Mouse (Mus musculus) heart, embryonic 13.5 days (tissue): ENCODE results near the gene Brinp1. TPM values are rescaled to one million over a fixed set of nuclear protein-coding genes. Genes with fewer than 3 reads are reported as not detected.
A peak's percentile ranks its signal among the peaks of the same experiment; 100 is the strongest.

Experiments used
- ATAC-seq: fragments of 200-750 bp; cut with Nextera tagmentation; 2 replicates; pipeline ENCODE4 v1.8.0; 2017; ENCODE audit warnings: moderate TSS enrichment; ENCODE audit not compliant: insufficient number of reproducible peaks, low FRiP score, low TSS enrichment; ENCODE audit errors: extremely low read depth
- H3K27ac ChIP-seq: fragments of 300-500 bp; sonication (generic); replicated peaks from 2 replicates; pipeline ENCODE4 v1.5.1; 2015; ENCODE audit warnings: moderate library complexity, mild to moderate bottlenecking, inconsistent platforms
- H3K27me3 ChIP-seq: fragments of 300-500 bp; sonication (generic); replicated peaks from 2 replicates; pipeline ENCODE4 v1.6.1; 2015; ENCODE audit warnings: mild to moderate bottlenecking, inconsistent platforms
- H3K36me3 ChIP-seq: fragments of 300-500 bp; sonication (generic); 2 replicates; pipeline ENCODE4 v1.6.1; 2015; ENCODE audit warnings: mild to moderate bottlenecking, inconsistent platforms
- H3K4me1 ChIP-seq: fragments of 300-500 bp; sonication (generic); 2 replicates; pipeline ENCODE4 v1.6.1; 2015; ENCODE audit warnings: inconsistent platforms
- H3K4me2 ChIP-seq: fragments of 300-500 bp; sonication (generic); 2 replicates; pipeline ENCODE4 v1.6.1; 2015; ENCODE audit warnings: inconsistent platforms, mild to moderate bottlenecking, moderate library complexity
- H3K4me3 ChIP-seq: fragments of 300-500 bp; sonication (generic); 2 replicates; pipeline ENCODE4 v1.5.1; 2015; ENCODE audit warnings: moderate library complexity, mild to moderate bottlenecking, inconsistent platforms
- H3K9ac ChIP-seq: fragments of 300-500 bp; sonication (generic); 2 replicates; pipeline ENCODE4 v1.6.1; 2015; ENCODE audit warnings: inconsistent platforms, mild to moderate bottlenecking, moderate library complexity
- H3K9me3 ChIP-seq: fragments of 300-500 bp; sonication (generic); 2 replicates; pipeline ENCODE4 v1.6.1; 2016; ENCODE audit warnings: inconsistent platforms
- WGBS: fragments of 180-500 bp; shearing (Covaris S2); methylation state at CpG from one replicate; pipeline ENCODE4 v1.1.7; 2015; ENCODE audit warnings: mixed read lengths; 5-methylcytosine and 5-hydroxymethylcytosine counted together
- polyA plus RNA-seq: library from polyadenylated mRNA; unstranded; fragments of >200 nt; fragmentation: Nextera tagmentation; extraction: Ambion mirVana; gene quantifications from 2 replicates; pipeline ENCODE4 v1.2.1, GENCODE M21; 2015

Brinp1 gene
- 3.3 and 4.3 TPM in 2 replicates for polyA plus RNA-seq

DNA sequence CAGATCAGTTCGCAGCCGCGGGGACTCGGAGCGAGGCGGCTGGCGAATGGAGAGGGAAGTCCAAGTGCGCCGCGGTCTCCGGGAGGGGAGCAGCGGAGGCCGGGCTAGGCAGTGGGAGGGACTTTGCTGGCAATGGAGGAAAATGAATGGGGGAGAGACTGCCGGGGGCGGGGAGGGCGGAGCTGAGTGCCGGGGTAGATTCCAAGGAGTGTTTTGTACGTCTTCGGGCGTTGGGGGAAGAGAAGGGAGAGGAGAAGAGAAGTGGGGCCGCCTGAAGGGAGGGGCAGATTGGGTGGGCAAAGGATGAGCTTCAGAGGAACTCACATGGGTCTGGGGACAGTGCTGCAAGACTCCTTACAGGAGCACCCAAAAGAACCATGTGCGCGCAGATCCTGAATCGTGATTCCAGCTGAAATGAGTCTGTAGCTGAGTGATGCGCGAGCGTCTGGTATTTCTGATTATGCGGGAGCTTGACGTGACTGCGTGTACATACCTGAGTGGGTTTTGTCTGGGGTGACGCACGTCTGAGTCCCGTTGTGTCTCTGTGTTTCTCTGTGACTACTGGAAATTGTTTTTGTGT, at the start of gene Brinp1:
Gene Brinp1 (minus strand): TSS at position 76 of the 580 bp plus-strand sequence.
- H3K4me3 ChIP-seq = peak within 1 kb of the TSS; percentile 61
- H3K9ac ChIP-seq = peak within 1 kb of the TSS; percentile 65
- H3K4me1 ChIP-seq = peaks cover 9% of the 10 kb centered on the region; the same call in 1 of the 2 replicates
- WGBS = 2% methylated on average over 33 of the region's 33 CpGs
- H3K27me3 ChIP-seq = peaks cover 39% of the 10 kb centered on the region
- no peak within 1 kb of the TSS for H3K27ac ChIP-seq
- peak within 1 kb of the TSS; percentile 86 for H3K4me2 ChIP-seq
- H3K9me3 ChIP-seq = no peaks in the 10 kb centered on the region
- H3K36me3 ChIP-seq = no peaks in the 10 kb centered on the region
- ATAC-seq = no peak

DNA sequence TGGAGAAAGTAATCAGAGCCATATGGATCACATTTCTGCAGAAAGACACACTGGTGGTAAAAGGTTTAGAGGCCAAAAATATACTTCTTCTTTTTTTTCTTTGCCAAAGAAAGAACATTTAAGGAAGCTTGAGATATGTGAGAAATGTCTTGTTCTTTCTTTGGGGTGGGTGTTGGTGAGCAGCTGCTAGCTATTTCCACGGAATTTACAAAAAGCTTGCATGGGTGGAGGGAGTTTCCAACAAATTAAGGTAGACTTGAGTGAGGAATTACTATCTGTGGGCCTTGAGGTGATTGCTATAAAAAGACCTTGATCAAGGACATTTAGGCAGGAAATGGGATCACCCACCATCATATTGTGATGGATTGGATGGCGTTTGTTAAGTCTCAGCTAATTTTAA, 3.1 kb upstream of the Brinp1 start:
- Histone ChIP-seq H3K36me3 (no peaks in the 10 kb centered on the region), H3K4me2 (no peak overlapping the region), H3K27me3 (peaks cover 30% of the 10 kb centered on the region), H3K4me3 (no peak overlapping the region), H3K9me3 (no peaks in the 10 kb centered on the region), H3K9ac (no peak overlapping the region), H3K27ac (no peak overlapping the region), H3K4me1 (peaks cover 9% of the 10 kb centered on the region; the same call in 1 of the 2 replicates)
- WGBS = 55% methylated on average over 2 of the region's 2 CpGs
- no peak for ATAC-seq

DNA sequence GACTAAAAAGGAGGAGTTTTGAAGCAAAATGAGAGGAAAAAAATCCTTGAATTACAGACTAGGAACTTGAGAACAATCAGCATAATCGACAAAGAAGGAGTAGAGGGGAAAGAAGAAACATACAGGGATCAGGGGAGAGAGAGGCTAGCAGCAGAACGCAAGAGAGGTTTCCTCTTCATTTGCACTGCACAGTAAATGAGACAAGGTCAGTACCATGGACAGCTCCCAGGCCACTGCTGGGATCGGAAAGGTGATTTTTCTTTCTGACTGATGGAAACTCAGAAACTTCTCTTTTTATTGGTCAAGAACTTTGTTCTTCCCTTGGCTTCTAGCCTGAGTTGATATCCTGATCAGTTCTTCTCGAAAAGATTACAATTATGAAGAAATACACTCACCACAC, 1.4 kb upstream of the Brinp1 start:
- Histone ChIP-seq H3K27me3 (peaks cover 39% of the 10 kb centered on the region), H3K4me3 (no peak overlapping the region), H3K36me3 (no peaks in the 10 kb centered on the region), H3K4me1 (peaks cover 9% of the 10 kb centered on the region; the same call in 1 of the 2 replicates), H3K27ac (no peak overlapping the region), H3K9me3 (no peaks in the 10 kb centered on the region), H3K4me2 (no peak overlapping the region), H3K9ac (no peak overlapping the region)
- WGBS = 4% methylated on average over 4 of the region's 4 CpGs
- ATAC-seq = no peak

DNA sequence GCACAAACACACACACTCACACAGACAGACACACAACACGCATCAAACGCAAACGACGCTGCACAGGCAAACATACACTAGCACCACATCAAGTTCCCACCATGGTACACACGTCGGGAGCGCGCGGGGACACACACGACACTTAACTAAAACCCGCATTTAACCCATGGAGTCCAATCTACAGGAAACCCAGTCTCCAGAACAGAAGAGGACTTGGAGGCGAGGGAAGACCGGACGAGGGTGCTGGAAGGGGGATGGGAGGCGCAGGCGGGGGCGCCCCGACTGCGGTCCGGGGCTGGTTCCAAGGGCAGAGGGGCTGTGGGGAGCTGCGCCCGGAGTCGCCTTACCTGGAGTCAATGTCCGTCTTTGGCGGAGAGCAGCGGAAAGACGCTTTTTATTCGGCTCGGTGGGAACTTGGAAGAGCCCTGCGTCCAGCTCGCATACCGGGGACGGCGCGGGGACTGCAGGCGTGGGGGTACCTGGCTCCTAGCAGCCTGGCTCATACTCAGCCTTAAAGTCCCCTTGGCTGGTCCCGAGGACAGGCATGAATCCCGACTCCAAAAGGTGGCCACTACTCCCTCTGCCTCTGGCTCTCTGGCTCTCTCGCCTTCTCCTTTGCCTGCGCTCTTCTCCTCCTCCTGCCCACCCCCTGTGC, 403 bp downstream of the Brinp1 start:
- peak overlapping the region; percentile 86 for H3K4me2 ChIP-seq
- H3K27ac ChIP-seq = no peak overlapping the region
- peaks cover 9% of the 10 kb centered on the region; the same call in 1 of the 2 replicates for H3K4me1 ChIP-seq
- ATAC-seq = no peak
- H3K27me3 ChIP-seq = peaks cover 39% of the 10 kb centered on the region
- H3K9ac ChIP-seq = peak overlapping the region; percentile 65
- no peaks in the 10 kb centered on the region for H3K9me3 ChIP-seq
- peak overlapping the region; percentile 61 for H3K4me3 ChIP-seq
- no peaks in the 10 kb centered on the region for H3K36me3 ChIP-seq
- WGBS = under 1% methylated on average over 40 of the region's 40 CpGs

DNA sequence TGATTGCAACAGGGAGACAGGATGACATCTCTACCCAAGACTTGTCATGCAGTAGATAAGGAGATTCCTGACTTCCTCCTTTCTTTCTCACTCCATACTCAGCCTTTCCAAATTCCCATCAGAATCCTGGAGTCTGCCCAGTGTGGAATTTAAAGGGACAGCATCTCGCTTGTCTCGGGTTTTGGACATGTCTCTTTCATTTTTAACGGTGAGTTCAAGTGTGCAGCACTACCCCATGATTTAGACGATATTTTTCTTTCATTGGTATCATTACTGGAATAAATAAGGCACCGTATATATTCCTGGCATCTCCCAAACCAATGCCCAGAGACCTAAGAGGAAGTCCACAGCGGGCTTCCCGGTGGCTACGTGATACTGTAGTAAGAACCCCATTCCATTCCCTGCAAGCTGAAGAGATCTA, 1.1 kb downstream of the Brinp1 start:
- Histone ChIP-seq H3K9ac (no peak overlapping the region; the same call in 1 of the 2 replicates), H3K9me3 (no peaks in the 10 kb centered on the region), H3K4me2 (peak overlapping the region; percentile 86), H3K27ac (no peak overlapping the region), H3K4me1 (peaks cover 9% of the 10 kb centered on the region; the same call in 1 of the 2 replicates), H3K27me3 (peaks cover 39% of the 10 kb centered on the region), H3K4me3 (peak overlapping the region; percentile 61), H3K36me3 (no peaks in the 10 kb centered on the region)
- WGBS = 12% methylated on average over 8 of the region's 8 CpGs
- ATAC-seq = no peak

DNA sequence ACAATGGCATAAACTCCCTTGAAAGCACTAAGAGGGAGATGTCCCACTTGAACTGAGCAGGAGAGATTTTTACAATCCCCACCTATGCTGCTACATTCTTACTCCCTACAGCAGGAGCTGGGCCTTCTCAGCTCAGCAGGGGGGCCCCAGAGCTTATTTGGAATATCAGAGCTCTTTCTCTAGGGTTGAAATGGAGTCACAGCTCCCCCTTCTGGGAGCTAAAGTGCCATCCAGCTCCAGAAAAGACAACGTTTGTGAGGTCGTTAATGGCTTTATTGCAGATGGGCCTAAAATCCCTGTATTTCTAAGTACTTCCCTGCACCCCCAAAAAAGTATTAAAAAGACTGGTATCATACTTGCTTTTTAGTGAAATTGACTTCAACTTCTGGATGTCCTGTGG, 3.6 kb downstream of the Brinp1 start:
- no peak overlapping the region for H3K4me2 ChIP-seq
- no peak for ATAC-seq
- WGBS = 2% methylated on average over 2 of the region's 2 CpGs
- H3K36me3 ChIP-seq = no peaks in the 10 kb centered on the region
- H3K9ac ChIP-seq = no peak overlapping the region
- peaks cover 39% of the 10 kb centered on the region for H3K27me3 ChIP-seq
- peaks cover 9% of the 10 kb centered on the region; the same call in 1 of the 2 replicates for H3K4me1 ChIP-seq
- no peak overlapping the region for H3K4me3 ChIP-seq
- no peak overlapping the region for H3K27ac ChIP-seq
- no peaks in the 10 kb centered on the region for H3K9me3 ChIP-seq

DNA sequence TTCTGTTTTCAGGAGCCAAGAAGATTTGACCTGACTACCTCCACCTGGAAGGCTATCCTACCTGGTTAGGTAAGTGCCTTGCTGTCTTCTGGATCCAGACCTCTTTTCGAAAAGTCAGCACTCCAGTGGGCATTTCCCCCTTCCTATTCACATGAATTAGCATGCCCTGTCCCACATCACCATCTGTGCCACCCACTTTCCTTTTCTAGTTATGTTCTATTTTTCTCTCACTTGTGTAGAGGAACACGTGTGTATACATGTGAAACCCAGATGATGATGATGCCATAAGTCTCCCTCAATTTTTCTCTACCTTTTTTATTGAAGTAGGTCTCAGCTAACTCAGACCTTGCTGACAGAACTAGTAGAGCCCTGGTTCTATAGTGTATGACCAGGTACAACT, 11.3 kb downstream of the Brinp1 start:
- Histone ChIP-seq H3K4me3 (no peak overlapping the region), H3K9ac (no peak overlapping the region), H3K4me1 (no peaks in the 10 kb centered on the region), H3K27ac (no peak overlapping the region), H3K27me3 (no peaks in the 10 kb centered on the region), H3K9me3 (no peaks in the 10 kb centered on the region), H3K4me2 (no peak overlapping the region), H3K36me3 (no peaks in the 10 kb centered on the region)
- WGBS = 76% methylated on average over 2 of the region's 2 CpGs
- no peak for ATAC-seq

DNA sequence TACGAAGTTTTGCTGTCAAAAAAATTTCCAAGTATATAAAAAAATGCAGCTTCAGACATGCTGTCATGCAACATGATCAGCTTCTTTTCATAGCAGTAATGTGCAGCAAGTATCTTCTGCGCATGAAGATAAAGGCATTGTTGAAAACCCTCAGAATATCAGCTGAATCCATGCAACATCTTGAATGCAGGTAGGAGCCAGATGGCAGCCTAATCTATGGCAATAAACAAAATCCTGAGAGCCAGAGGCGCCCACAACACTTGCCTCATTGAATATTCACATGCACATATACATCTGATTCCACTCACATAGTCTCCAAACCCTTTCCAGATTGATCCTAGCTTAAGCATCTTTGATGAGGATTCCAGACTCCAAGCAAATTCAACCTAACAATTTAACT, 24.2 kb downstream of the Brinp1 start:
- 63% methylated on average over 3 of the region's 3 CpGs for WGBS
- Histone ChIP-seq H3K4me2 (no peak overlapping the region), H3K27me3 (no peaks in the 10 kb centered on the region), H3K4me1 (no peaks in the 10 kb centered on the region), H3K36me3 (no peaks in the 10 kb centered on the region), H3K9ac (no peak overlapping the region), H3K9me3 (no peaks in the 10 kb centered on the region), H3K27ac (no peak overlapping the region), H3K4me3 (no peak overlapping the region)
- ATAC-seq = no peak

DNA sequence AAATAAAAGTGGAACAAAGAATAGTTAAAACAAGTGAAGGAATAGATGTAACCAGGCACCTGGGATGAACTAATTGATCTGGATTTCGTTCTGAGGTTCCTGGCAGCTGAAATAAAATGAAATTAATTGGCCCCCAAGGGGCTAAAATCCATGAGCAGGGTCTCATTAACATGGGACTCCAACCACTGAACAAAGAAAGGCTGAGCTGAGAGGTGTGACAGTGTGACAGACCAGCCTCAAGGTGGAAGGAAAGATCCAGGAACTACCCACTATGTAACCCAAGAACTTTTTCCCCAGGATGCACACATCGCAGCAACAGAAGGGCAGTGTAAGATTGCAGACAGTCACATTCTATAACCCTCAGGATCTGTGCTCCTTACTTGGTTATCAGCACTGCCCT, 28.1 kb downstream of the Brinp1 start:
- 77% methylated on average over 2 of the region's 2 CpGs for WGBS
- Histone ChIP-seq H3K4me2 (no peak overlapping the region), H3K4me3 (no peak overlapping the region), H3K4me1 (no peaks in the 10 kb centered on the region), H3K9ac (no peak overlapping the region), H3K27me3 (no peaks in the 10 kb centered on the region), H3K36me3 (no peaks in the 10 kb centered on the region), H3K27ac (no peak overlapping the region), H3K9me3 (no peaks in the 10 kb centered on the region)
- ATAC-seq = no peak

DNA sequence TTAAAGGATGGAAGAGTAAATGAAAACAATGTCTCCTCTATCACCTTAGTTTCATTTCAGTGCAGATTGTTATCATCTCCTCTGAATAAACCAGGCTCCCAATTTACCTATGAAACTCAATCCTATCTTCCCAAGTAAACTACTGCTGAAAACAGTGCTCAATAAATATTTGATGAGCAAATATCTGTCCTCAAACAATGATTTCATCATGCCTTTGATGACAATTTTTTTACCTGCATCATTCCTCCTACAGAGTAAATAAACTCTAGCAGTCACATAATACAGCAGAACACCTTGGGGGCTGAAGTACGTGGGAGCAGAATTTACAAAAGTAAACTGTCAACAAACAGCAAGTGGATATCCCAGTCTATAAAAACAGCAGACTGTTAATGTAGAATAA, 31.3 kb downstream of the Brinp1 start:
- Histone ChIP-seq H3K9ac (no peak overlapping the region), H3K27ac (no peak overlapping the region), H3K9me3 (no peaks in the 10 kb centered on the region), H3K4me1 (no peaks in the 10 kb centered on the region), H3K36me3 (no peaks in the 10 kb centered on the region), H3K27me3 (no peaks in the 10 kb centered on the region), H3K4me2 (no peak overlapping the region), H3K4me3 (no peak overlapping the region)
- 61% methylated on average over 1 of the region's 1 CpGs for WGBS
- no peak for ATAC-seq

DNA sequence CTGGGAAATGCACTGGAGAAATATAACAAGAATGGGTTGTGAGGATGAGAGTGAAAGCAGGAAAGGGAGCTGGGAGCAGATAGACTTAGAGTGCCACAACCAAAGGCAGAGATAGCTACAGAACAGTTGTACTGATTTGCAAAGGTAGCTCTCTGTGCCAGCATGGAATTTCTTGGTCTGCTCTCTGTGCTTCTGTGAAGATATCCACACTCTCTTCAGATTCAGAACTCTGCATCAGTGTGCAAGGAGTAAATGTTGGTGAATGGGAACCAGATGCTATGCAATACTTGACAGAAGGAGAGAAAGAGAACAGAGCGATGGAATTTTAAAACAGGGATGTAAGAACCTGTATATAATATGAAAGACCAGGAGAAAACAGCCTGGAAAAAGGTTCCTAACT, 31.7 kb downstream of the Brinp1 start:
- no peaks in the 10 kb centered on the region for H3K27me3 ChIP-seq
- no peak overlapping the region for H3K27ac ChIP-seq
- H3K36me3 ChIP-seq = no peaks in the 10 kb centered on the region
- no peak overlapping the region for H3K9ac ChIP-seq
- 84% methylated on average over 1 of the region's 1 CpGs for WGBS
- H3K4me2 ChIP-seq = no peak overlapping the region
- H3K9me3 ChIP-seq = no peaks in the 10 kb centered on the region
- H3K4me1 ChIP-seq = no peaks in the 10 kb centered on the region
- no peak for ATAC-seq
- H3K4me3 ChIP-seq = no peak overlapping the region

DNA sequence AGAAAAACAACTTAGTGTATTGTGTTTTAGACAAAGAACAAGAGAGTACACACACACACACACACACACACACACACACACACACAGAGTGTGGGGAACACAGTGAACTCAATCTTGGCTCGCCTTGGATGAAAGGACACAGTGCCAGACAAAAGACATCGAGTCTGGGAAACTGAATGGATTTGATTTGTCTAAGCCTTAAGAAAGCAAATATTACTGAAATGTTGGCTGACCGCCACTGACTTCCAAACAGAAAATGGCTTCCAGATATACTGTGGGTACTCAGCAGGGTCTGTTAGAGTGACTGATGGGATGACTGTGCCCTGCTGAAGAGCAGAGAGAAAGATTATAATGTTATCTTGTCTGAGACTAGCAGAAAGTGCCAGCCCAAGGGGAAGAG, 34.1 kb downstream of the Brinp1 start:
- no peak overlapping the region for H3K4me2 ChIP-seq
- no peaks in the 10 kb centered on the region for H3K9me3 ChIP-seq
- H3K36me3 ChIP-seq = no peaks in the 10 kb centered on the region
- no peak overlapping the region for H3K27ac ChIP-seq
- H3K4me1 ChIP-seq = no peaks in the 10 kb centered on the region
- H3K9ac ChIP-seq = no peak overlapping the region
- 60% methylated on average over 3 of the region's 3 CpGs for WGBS
- no peak overlapping the region for H3K4me3 ChIP-seq
- ATAC-seq = no peak
- H3K27me3 ChIP-seq = no peaks in the 10 kb centered on the region
